Mouse (Mus musculus) heart, postnatal 0 days (tissue): ENCODE measurements around the gene Tmed10. TPM values are rescaled to one million over a fixed set of nuclear protein-coding genes. Genes with fewer than 3 reads are reported as not detected.

ENCODE experiments used
- ATAC-seq: fragments of 200-750 bp; cut with Nextera tagmentation; 2 replicates; pipeline ENCODE4 v1.8.0; 2017; ENCODE audit warnings: low read depth, moderate number of reproducible peaks, moderate library complexity; ENCODE audit not compliant: insufficient read depth
- DNase-seq: peaks from one replicate; pipeline ENCODE4 v3.0.0-alpha.2; 2016; ENCODE audit warnings: low spot score
- H3K27ac ChIP-seq: fragments of 300-500 bp; sonication (generic); 2 replicates; pipeline ENCODE4 v1.5.1; 2014; ENCODE audit warnings: low read depth, mild to moderate bottlenecking
- H3K27me3 ChIP-seq: fragments of 300-500 bp; sonication (generic); 2 replicates; pipeline ENCODE4 v1.6.1; 2014; ENCODE audit warnings: low read length, mixed read lengths; ENCODE audit not compliant: control insufficient read depth, insufficient read depth
- H3K36me3 ChIP-seq: fragments of 300-500 bp; sonication (generic); replicated peaks from 2 replicates; pipeline ENCODE4 v1.6.1; 2014; ENCODE audit warnings: low read length, mixed read lengths; ENCODE audit not compliant: control insufficient read depth, insufficient read depth
- H3K4me1 ChIP-seq: fragments of 300-500 bp; sonication (generic); 2 replicates; pipeline ENCODE4 v1.6.1; 2014; ENCODE audit warnings: antibody characterized with exemption; ENCODE audit not compliant: control insufficient read depth, insufficient read depth
- H3K4me2 ChIP-seq: fragments of 300-500 bp; sonication (generic); 2 replicates; pipeline ENCODE4 v1.6.1; 2014; ENCODE audit warnings: low read depth, mild to moderate bottlenecking, low read length, moderate library complexity
- H3K4me3 ChIP-seq: fragments of 300-500 bp; sonication (generic); 2 replicates; pipeline ENCODE4 v1.5.1; 2014; ENCODE audit warnings: low read depth, low read length
- H3K9ac ChIP-seq: fragments of 300-500 bp; sonication (generic); replicated peaks from 2 replicates; pipeline ENCODE4 v1.6.1; 2014; ENCODE audit warnings: low read depth, low read length, mixed read lengths
- H3K9me3 ChIP-seq: fragments of 300-500 bp; sonication (generic); replicated peaks from 2 replicates; pipeline ENCODE4 v1.6.1; 2016; ENCODE audit warnings: low read length; ENCODE audit not compliant: control insufficient read depth
- CTCF ChIP-seq: IDR thresholded peaks from 2 replicates; pipeline ENCODE4 v1.5.1; 2016; ENCODE audit warnings: antibody characterized with exemption, control low read depth, low read depth
- EP300 ChIP-seq: IDR thresholded peaks from 2 replicates; pipeline ENCODE4 v1.6.1; 2016; ENCODE audit warnings: antibody characterized with exemption, low read depth
- WGBS: fragments of 180-500 bp; shearing (Covaris S2); extraction: QIAGEN DNeasy Blood & Tissue Kit; methylation state at CpG from one replicate; pipeline ENCODE4 v1.1.7; 2014; 5-methylcytosine and 5-hydroxymethylcytosine counted together
- polyA plus RNA-seq: library from polyadenylated mRNA; unstranded; fragments of >200 nt; fragmentation: Nextera tagmentation; extraction: Ambion mirVana; gene quantifications from 2 replicates; pipeline ENCODE4 v1.2.1, GENCODE M21; 2015
- total RNA-seq: library from RNA; depleted of rRNA; stranded (reverse); fragments of >200 nt; gene quantifications from 2 replicates; pipeline ENCODE4 v1.2.3, GENCODE M21; 2014; ENCODE audit warnings: low replicate concordance

The Tmed10 gene
- total and polyA plus RNA-seq, 2 experiments from 2014 or later, result 49.7 to 216 TPM

- H3K9ac ChIP-seq, result no peak overlapping the region
- no peak overlapping the region for H3K4me3 ChIP-seq
- H3K4me2 ChIP-seq, result no peak overlapping the region
- no peaks in the 10 kb centered on the region for H3K9me3 ChIP-seq
- DNase-seq (no peak), ATAC-seq (no peak)
- no peak for TF ChIP-seq CTCF
- TF ChIP-seq EP300, result no peak
- no peaks in the 10 kb centered on the region; the same call in 1 of the 2 replicates for H3K36me3 ChIP-seq
- H3K27me3 ChIP-seq, result no peaks in the 10 kb centered on the region
- 63% methylated on average over 4 of the region's 4 CpGs for WGBS
- H3K27ac ChIP-seq, result no peak overlapping the region
- 0 out of 2 replicates have a peak, but pooled peaks cover 6% of the 10 kb centered on the region for H3K4me1 ChIP-seq
Observed at GRCm38 (mm10) chr12:85362510-85362909, 12.1 kb downstream of the Tmed10 start.

DNA sequence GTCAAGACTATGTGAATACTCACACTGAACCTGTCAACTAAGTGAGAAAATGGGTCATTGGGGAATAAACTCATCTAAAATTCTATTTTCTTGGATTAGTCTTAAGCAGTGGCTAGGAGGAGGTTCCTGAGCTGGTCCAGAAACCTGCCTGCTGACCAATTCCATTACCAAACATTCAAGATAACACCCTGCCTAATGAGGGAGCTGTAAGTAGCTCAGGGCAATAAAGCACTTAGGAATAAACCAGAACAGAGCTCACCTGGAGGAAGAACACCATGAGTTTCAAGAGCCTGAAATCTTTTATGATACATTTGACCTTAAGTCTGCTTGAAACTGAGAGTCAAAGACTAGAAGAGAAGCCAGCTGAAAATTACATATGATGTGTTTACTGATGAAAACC is 13.1 kb downstream of the Tmed10 start:
- Histone ChIP-seq H3K9me3 (no peaks in the 10 kb centered on the region), H3K9ac (no peak overlapping the region), H3K4me2 (no peak overlapping the region), H3K4me3 (no peak overlapping the region), H3K27me3 (no peaks in the 10 kb centered on the region), H3K36me3 (no peaks in the 10 kb centered on the region; the same call in 1 of the 2 replicates), H3K4me1 (0 out of 2 replicates have a peak, but pooled peaks cover 6% of the 10 kb centered on the region), H3K27ac (no peak overlapping the region)
- DNase-seq (no peak), ATAC-seq (no peak)
- TF ChIP-seq EP300, result no peak
- no peak for TF ChIP-seq CTCF

DNA sequence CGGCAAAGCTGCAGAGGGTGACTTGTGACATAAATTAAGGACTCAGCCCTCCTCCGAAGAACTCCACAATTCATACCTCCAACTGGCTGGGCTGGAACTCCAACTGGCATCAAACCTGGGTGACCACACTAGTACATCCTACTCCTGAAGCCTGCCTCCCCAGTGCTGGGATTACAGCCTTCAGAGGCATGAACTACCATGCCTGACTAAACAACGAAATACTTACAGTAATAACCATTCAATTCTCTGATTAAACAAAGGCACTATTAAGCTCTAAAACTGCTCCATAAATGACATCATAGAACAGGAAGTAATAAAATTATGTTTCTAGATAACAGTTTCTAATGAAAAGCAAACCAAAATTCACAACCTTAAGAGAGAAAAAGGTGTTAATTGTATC is 13.5 kb downstream of the Tmed10 start:
- no peak overlapping the region for H3K9ac ChIP-seq
- H3K36me3 ChIP-seq, result no peaks in the 10 kb centered on the region; the same call in 1 of the 2 replicates
- DNase-seq (no peak), ATAC-seq (no peak)
- H3K27me3 ChIP-seq, result no peaks in the 10 kb centered on the region
- no peak overlapping the region for H3K4me2 ChIP-seq
- no peaks in the 10 kb centered on the region for H3K9me3 ChIP-seq
- H3K4me3 ChIP-seq, result no peak overlapping the region
- no peak overlapping the region for H3K27ac ChIP-seq
- 86% methylated on average over 3 of the region's 3 CpGs for WGBS
- TF ChIP-seq EP300 (no peak), CTCF (no peak)
- H3K4me1 ChIP-seq, result 0 out of 2 replicates have a peak, but pooled peaks cover 3% of the 10 kb centered on the region

GRCm38 (mm10) chr12:85354061-85354460 is 20.6 kb downstream of the Tmed10 start:
- Histone ChIP-seq H3K4me2 (no peak overlapping the region), H3K4me3 (no peak overlapping the region), H3K27me3 (no peaks in the 10 kb centered on the region), H3K9me3 (no peaks in the 10 kb centered on the region), H3K36me3 (peaks cover 36% of the 10 kb centered on the region), H3K9ac (no peak overlapping the region), H3K4me1 (peaks cover 3% of the 10 kb centered on the region; the same call in 1 of the 2 replicates), H3K27ac (no peak overlapping the region)
- no peak for DNase-seq
- WGBS, result 89% methylated on average over 3 of the region's 3 CpGs
- no peak for ATAC-seq
- TF ChIP-seq CTCF, result no peak
- TF ChIP-seq EP300, result no peak

- no peak overlapping the region for H3K4me2 ChIP-seq
- no peak for TF ChIP-seq CTCF
- no peak for TF ChIP-seq EP300
- no peak overlapping the region for H3K9ac ChIP-seq
- peaks cover 48% of the 10 kb centered on the region for H3K36me3 ChIP-seq
- peaks cover 3% of the 10 kb centered on the region; the same call in 1 of the 2 replicates for H3K4me1 ChIP-seq
- WGBS, result 47% methylated on average over 10 of the region's 10 CpGs
- H3K9me3 ChIP-seq, result no peaks in the 10 kb centered on the region
- H3K4me3 ChIP-seq, result no peak overlapping the region
- peak overlapping the region; percentile 71 for H3K27ac ChIP-seq
- H3K27me3 ChIP-seq, result no peaks in the 10 kb centered on the region
- DNase-seq (no peak), ATAC-seq (peak; percentile 42)
Observed at GRCm38 (mm10) chr12:85350407-85351232, 24.0 kb downstream of the Tmed10 start.
